Mouse (Mus musculus) hindbrain, embryonic 11.5 days (tissue): ENCODE measurements around the gene Gltpd2. TPM values are rescaled to one million over a fixed set of nuclear protein-coding genes. Genes with fewer than 3 reads are reported as not detected.
"Not testable (repeated sequence)": the region's sequence is repeated elsewhere in the genome, so short reads cannot be mapped to it uniquely, and the experiment has no call there.

Source experiments
- ATAC-seq: fragments of 200-750 bp; cut with Nextera tagmentation; 2 replicates; pipeline ENCODE4 v1.8.0; 2017; ENCODE audit warnings: mild to moderate bottlenecking, moderate TSS enrichment, moderate library complexity; ENCODE audit not compliant: low FRiP score
- DNase-seq: peaks from one replicate; pipeline ENCODE4 v3.0.0-alpha.2; 2015; ENCODE audit warnings: low spot score
- H3K27ac ChIP-seq: fragments of 300-500 bp; sonication (generic); 2 replicates; pipeline ENCODE4 v1.5.1; 2014; ENCODE audit warnings: mild to moderate bottlenecking, low read depth, low read length
- H3K27me3 ChIP-seq: fragments of 300-500 bp; sonication (generic); 2 replicates; pipeline ENCODE4 v1.6.1; 2014; ENCODE audit warnings: mild to moderate bottlenecking, low read length, moderate library complexity, mixed read lengths; ENCODE audit not compliant: control insufficient read depth, insufficient read depth
- H3K36me3 ChIP-seq: fragments of 300-500 bp; sonication (generic); 2 replicates; pipeline ENCODE4 v1.6.1; 2014; ENCODE audit warnings: mild to moderate bottlenecking, low read length, moderate library complexity, mixed read lengths; ENCODE audit not compliant: control insufficient read depth, insufficient read depth
- H3K4me1 ChIP-seq: fragments of 300-500 bp; sonication (generic); replicated peaks from 2 replicates; pipeline ENCODE4 v1.6.1; 2014; ENCODE audit warnings: low read length, mixed read lengths; ENCODE audit not compliant: control insufficient read depth, insufficient read depth
- H3K4me2 ChIP-seq: fragments of 300-500 bp; sonication (generic); replicated peaks from 2 replicates; pipeline ENCODE4 v1.6.1; 2014; ENCODE audit warnings: mild to moderate bottlenecking, low read depth, low read length
- H3K4me3 ChIP-seq: fragments of 300-500 bp; sonication (generic); 2 replicates; pipeline ENCODE4 v1.5.1; 2014; ENCODE audit warnings: low read depth, low read length
- H3K9ac ChIP-seq: fragments of 300-500 bp; sonication (generic); 2 replicates; pipeline ENCODE4 v1.6.1; 2014; ENCODE audit warnings: low read depth, low read length
- H3K9me3 ChIP-seq: fragments of 300-500 bp; sonication (generic); 2 replicates; pipeline ENCODE4 v1.6.1; 2016; ENCODE audit warnings: low read length; ENCODE audit not compliant: control insufficient read depth
- WGBS: fragments of 180-500 bp; shearing (Covaris S2); extraction: QIAGEN DNeasy Blood & Tissue Kit; methylation state at CpG from one replicate; pipeline ENCODE4 v1.1.7; 2014; 5-methylcytosine and 5-hydroxymethylcytosine counted together
- polyA plus RNA-seq: library from polyadenylated mRNA; unstranded; fragments of >200 nt; fragmentation: Nextera tagmentation; extraction: Ambion mirVana; gene quantifications from 2 replicates; pipeline ENCODE4 v1.2.1, GENCODE M21; 2014

Gltpd2 gene
- polyA plus RNA-seq, 1 experiment from 2014 or later, result 0.14 TPM

- Histone ChIP-seq H3K36me3 (no peaks in the 10 kb centered on the region), H3K9me3 (no peaks in the 10 kb centered on the region), H3K27me3 (no peaks in the 10 kb centered on the region), H3K4me2 (no peak overlapping the region), H3K4me1 (0 out of 2 replicates have a peak, but pooled peaks cover 2% of the 10 kb centered on the region), H3K9ac (no peak overlapping the region), H3K27ac (no peak overlapping the region), H3K4me3 (no peak overlapping the region)
- no peak for ATAC-seq
- DNase-seq, result no peak
- WGBS, result 96% methylated on average over 7 of the region's 7 CpGs
Measured at GRCm38 (mm10) chr11:70511825-70512224, 7.2 kb upstream of the Gltpd2 start.

- 79% methylated on average over 7 of the region's 7 CpGs for WGBS
- Histone ChIP-seq H3K9me3 (no peaks in the 10 kb centered on the region), H3K9ac (no peak overlapping the region), H3K27ac (no peak overlapping the region), H3K4me3 (no peak overlapping the region), H3K27me3 (no peaks in the 10 kb centered on the region), H3K4me2 (no peak overlapping the region), H3K4me1 (0 out of 2 replicates have a peak, but pooled peaks cover 2% of the 10 kb centered on the region), H3K36me3 (no peaks in the 10 kb centered on the region)
- DNase-seq, result no peak
- no peak for ATAC-seq
Measured at GRCm38 (mm10) chr11:70512709-70513342, 6.2 kb upstream of the Gltpd2 start.

- 59% methylated on average over 11 of the region's 11 CpGs for WGBS
- DNase-seq (no peak), ATAC-seq (no peak)
- no peak overlapping the region for H3K4me2 ChIP-seq
- no peaks in the 10 kb centered on the region for H3K9me3 ChIP-seq
- no peaks in the 10 kb centered on the region for H3K36me3 ChIP-seq
- H3K9ac ChIP-seq, result no peak overlapping the region
- H3K4me1 ChIP-seq, result 0 out of 2 replicates have a peak, but pooled peaks cover 2% of the 10 kb centered on the region
- H3K4me3 ChIP-seq, result no peak overlapping the region
- no peaks in the 10 kb centered on the region for H3K27me3 ChIP-seq
- no peak overlapping the region for H3K27ac ChIP-seq
Measured at GRCm38 (mm10) chr11:70513520-70513919, 5.5 kb upstream of the Gltpd2 start.

GRCm38 (mm10) chr11:70514288-70514687, 4.7 kb upstream of the Gltpd2 start, which contains the start of gene Vmo1:
Gene Vmo1 (minus strand): TSS chr11:70514616.
- WGBS, result 93% methylated on average over 7 of the region's 7 CpGs
- H3K4me2 ChIP-seq, result no peak within 1 kb of the TSS
- no peak within 1 kb of the TSS for H3K27ac ChIP-seq
- H3K36me3 ChIP-seq, result no peaks in the 10 kb centered on the region
- ATAC-seq, result no peak
- no peaks in the 10 kb centered on the region for H3K9me3 ChIP-seq
- H3K27me3 ChIP-seq, result no peaks in the 10 kb centered on the region
- H3K4me3 ChIP-seq, result no peak within 1 kb of the TSS
- H3K9ac ChIP-seq, result no peak within 1 kb of the TSS
- 0 out of 2 replicates have a peak, but pooled peaks cover 2% of the 10 kb centered on the region for H3K4me1 ChIP-seq
- no peak for DNase-seq

GRCm38 (mm10) chr11:70516352-70516751, 2.6 kb upstream of the Gltpd2 start:
- DNase-seq (peak; percentile 70), ATAC-seq (no peak)
- no peak overlapping the region for H3K4me3 ChIP-seq
- no peak overlapping the region for H3K27ac ChIP-seq
- H3K9ac ChIP-seq, result no peak overlapping the region
- no peaks in the 10 kb centered on the region for H3K9me3 ChIP-seq
- WGBS, result 29% methylated on average over 2 of the region's 2 CpGs
- no peaks in the 10 kb centered on the region for H3K27me3 ChIP-seq
- no peaks in the 10 kb centered on the region for H3K36me3 ChIP-seq
- H3K4me2 ChIP-seq, result no peak overlapping the region
- H3K4me1 ChIP-seq, result peaks cover 2% of the 10 kb centered on the region; the same call in 1 of the 2 replicates

- H3K36me3 ChIP-seq, result no peaks in the 10 kb centered on the region
- H3K4me2 ChIP-seq, result no peak overlapping the region
- H3K9ac ChIP-seq, result no peak overlapping the region
- H3K9me3 ChIP-seq, result no peaks in the 10 kb centered on the region
- H3K4me1 ChIP-seq, result peaks cover 2% of the 10 kb centered on the region; the same call in 1 of the 2 replicates
- H3K4me3 ChIP-seq, result no peak overlapping the region
- DNase-seq (no peak), ATAC-seq (no peak)
- H3K27me3 ChIP-seq, result no peaks in the 10 kb centered on the region
- H3K27ac ChIP-seq, result no peak overlapping the region
- 50% methylated on average over 1 of the region's 1 CpGs for WGBS
Measured at GRCm38 (mm10) chr11:70518436-70518835, 560 bp upstream of the Gltpd2 start.

GRCm38 (mm10) chr11:70520178-70520769, 1.3 kb downstream of the Gltpd2 start:
- Histone ChIP-seq H3K27me3 (no peaks in the 10 kb centered on the region), H3K9ac (peak overlapping the region; percentile 70), H3K9me3 (no peaks in the 10 kb centered on the region), H3K4me3 (peak overlapping the region; percentile 18; the same call in 1 of the 2 replicates), H3K4me2 (peak overlapping the region; percentile 38), H3K4me1 (no peaks in the 10 kb centered on the region; the same call in 1 of the 2 replicates), H3K36me3 (no peaks in the 10 kb centered on the region), H3K27ac (0 out of 2 replicates have a peak overlapping the region, but pooled peaks have one; percentile 17)
- DNase-seq (peak; percentile 63), ATAC-seq (peak; percentile 49)
- 9% methylated on average over 41 of the region's 41 CpGs for WGBS

- H3K9ac ChIP-seq, H3K9me3 ChIP-seq, H3K27ac ChIP-seq, H3K4me1 ChIP-seq, H3K36me3 ChIP-seq, H3K4me2 ChIP-seq, H3K27me3 ChIP-seq, DNase-seq, H3K4me3 ChIP-seq, ATAC-seq: not testable (repeated sequence)
- WGBS, result 90% methylated on average over 8 of the region's 8 CpGs
Measured at GRCm38 (mm10) chr11:70523306-70523989, 4.5 kb downstream of the Gltpd2 start.
